Mouse (Mus musculus): ENCODE measurements around the gene Sdhaf1. TPM values are rescaled to one million over a fixed set of nuclear protein-coding genes. Genes with fewer than 3 reads are reported as not detected.

The Sdhaf1 gene
- polyA plus RNA-seq, 1 experiment from 2014 or later: 17.2 TPM

- under 1% methylated on average over 63 of the region's 63 CpGs for WGBS
- peak within 1 kb of the TSS; percentile 81 for H3K27ac ChIP-seq (ENCODE audit: low read depth)
These were observed 2.0 kb downstream of the Sdhaf1 start, which contains the start of gene E130208F15Rik for GRCm38 (mm10) chr7:30321539-30322284. Gene E130208F15Rik, plus strand, starts transcription at chr7:30321740.

GRCm38 (mm10) chr7:30320946-30321345 lies 2.7 kb downstream of the Sdhaf1 start:
- WGBS: 76% methylated on average over 2 of the region's 2 CpGs
- H3K4me3 ChIP-seq (ENCODE audit: low read depth, low read length): peak overlapping the region; percentile 68; the same call in 1 of the 2 replicates

More at GRCm38 (mm10) chr7:30321539-30322284, 2.0 kb downstream of the Sdhaf1 start, which contains the start of gene E130208F15Rik:
- Histone ChIP-seq H3K9ac (ENCODE audit: low read length) (peak within 1 kb of the TSS; percentile 71), H3K4me2 (ENCODE audit: low read length) (peak within 1 kb of the TSS; percentile 74), H3K9me3 (ENCODE audit: control insufficient read depth, low read length) (no peaks in the 10 kb centered on the region), H3K36me3 (ENCODE audit: control insufficient read depth, insufficient read depth, low read length) (0 out of 2 replicates have a peak, but pooled peaks cover 4% of the 10 kb centered on the region), H3K4me3 (ENCODE audit: low read depth, low read length) (peak within 1 kb of the TSS; percentile 68), H3K27me3 (replicated peaks; ENCODE audit: control insufficient read depth, insufficient read depth, low read length) (no peaks in the 10 kb centered on the region), H3K4me1 (replicated peaks; ENCODE audit: control insufficient read depth, insufficient read depth, low read length) (peaks cover 13% of the 10 kb centered on the region)
- DNase-seq (ENCODE audit: low spot score): peak; percentile 78
- peak; percentile 63 for ATAC-seq (replicated peaks; ENCODE audit: low FRiP score, low TSS enrichment, low read depth)

GRCm38 (mm10) chr7:30318142-30318541 lies 5.6 kb downstream of the Sdhaf1 start:
- Histone ChIP-seq H3K36me3 (ENCODE audit: control insufficient read depth, insufficient read depth, low read length) (0 out of 2 replicates have a peak, but pooled peaks cover 7% of the 10 kb centered on the region), H3K27ac (ENCODE audit: low read depth) (no peak overlapping the region), H3K4me3 (ENCODE audit: low read depth, low read length) (no peak overlapping the region), H3K9me3 (ENCODE audit: control insufficient read depth, low read length) (no peaks in the 10 kb centered on the region), H3K9ac (ENCODE audit: low read length) (no peak overlapping the region), H3K4me1 (replicated peaks; ENCODE audit: control insufficient read depth, insufficient read depth, low read length) (peaks cover 26% of the 10 kb centered on the region), H3K4me2 (ENCODE audit: low read length) (no peak overlapping the region), H3K27me3 (replicated peaks; ENCODE audit: control insufficient read depth, insufficient read depth, low read length) (no peaks in the 10 kb centered on the region)
- WGBS: 92% methylated on average over 3 of the region's 3 CpGs
- ATAC-seq (replicated peaks; ENCODE audit: low FRiP score, low TSS enrichment, low read depth) (no peak), DNase-seq (ENCODE audit: low spot score) (no peak)

More at GRCm38 (mm10) chr7:30320946-30321345, 2.7 kb downstream of the Sdhaf1 start:
- no peaks in the 10 kb centered on the region for H3K9me3 ChIP-seq (ENCODE audit: control insufficient read depth, low read length)
- no peak overlapping the region for H3K27ac ChIP-seq (ENCODE audit: low read depth)
- H3K4me1 ChIP-seq (replicated peaks; ENCODE audit: control insufficient read depth, insufficient read depth, low read length): peaks cover 15% of the 10 kb centered on the region
- 0 out of 2 replicates have a peak, but pooled peaks cover 7% of the 10 kb centered on the region for H3K36me3 ChIP-seq (ENCODE audit: control insufficient read depth, insufficient read depth, low read length)
- H3K4me2 ChIP-seq (ENCODE audit: low read length): peak overlapping the region; percentile 74
- DNase-seq (ENCODE audit: low spot score): no peak
- ATAC-seq (replicated peaks; ENCODE audit: low FRiP score, low TSS enrichment, low read depth): no peak
- no peaks in the 10 kb centered on the region for H3K27me3 ChIP-seq (replicated peaks; ENCODE audit: control insufficient read depth, insufficient read depth, low read length)
- H3K9ac ChIP-seq (ENCODE audit: low read length): peak overlapping the region; percentile 71

- peaks cover 14% of the 10 kb centered on the region for H3K4me1 ChIP-seq (replicated peaks; ENCODE audit: control insufficient read depth, insufficient read depth, low read length)
- peak overlapping the region; percentile 36 for H3K4me3 ChIP-seq (ENCODE audit: low read depth, low read length)
- H3K27ac ChIP-seq (ENCODE audit: low read depth): no peak overlapping the region
- H3K36me3 ChIP-seq (ENCODE audit: control insufficient read depth, insufficient read depth, low read length): peaks cover 17% of the 10 kb centered on the region; the same call in 1 of the 2 replicates
- peak overlapping the region; percentile 49 for H3K4me2 ChIP-seq (ENCODE audit: low read length)
- ATAC-seq (replicated peaks; ENCODE audit: low FRiP score, low TSS enrichment, low read depth) (no peak), DNase-seq (ENCODE audit: low spot score) (no peak)
- H3K27me3 ChIP-seq (replicated peaks; ENCODE audit: control insufficient read depth, insufficient read depth, low read length): no peaks in the 10 kb centered on the region
- WGBS: 67% methylated on average over 13 of the region's 13 CpGs
- no peaks in the 10 kb centered on the region for H3K9me3 ChIP-seq (ENCODE audit: control insufficient read depth, low read length)
- no peak overlapping the region; the same call in 1 of the 2 replicates for H3K9ac ChIP-seq (ENCODE audit: low read length)
These were observed 7.9 kb downstream of the Sdhaf1 start for GRCm38 (mm10) chr7:30315559-30316529.

- H3K36me3 ChIP-seq (ENCODE audit: control insufficient read depth, insufficient read depth, low read length): peaks cover 19% of the 10 kb centered on the region; the same call in 1 of the 2 replicates
- H3K9ac ChIP-seq (ENCODE audit: low read length): peak within 1 kb of the TSS; percentile 50
- no peaks in the 10 kb centered on the region for H3K9me3 ChIP-seq (ENCODE audit: control insufficient read depth, low read length)
- no peak within 1 kb of the TSS for H3K27ac ChIP-seq (ENCODE audit: low read depth)
- peak within 1 kb of the TSS; percentile 36 for H3K4me3 ChIP-seq (ENCODE audit: low read depth, low read length)
- no peaks in the 10 kb centered on the region for H3K27me3 ChIP-seq (replicated peaks; ENCODE audit: control insufficient read depth, insufficient read depth, low read length)
- DNase-seq (ENCODE audit: low spot score) (peak; percentile 75), ATAC-seq (replicated peaks; ENCODE audit: low FRiP score, low TSS enrichment, low read depth) (peak; percentile 68)
- peaks cover 19% of the 10 kb centered on the region for H3K4me1 ChIP-seq (replicated peaks; ENCODE audit: control insufficient read depth, insufficient read depth, low read length)
- under 1% methylated on average over 9 of the region's 9 CpGs for WGBS
- peak within 1 kb of the TSS; percentile 49 for H3K4me2 ChIP-seq (ENCODE audit: low read length)
These were observed 9.0 kb downstream of the Sdhaf1 start, which contains the start of gene Syne4 for GRCm38 (mm10) chr7:30314721-30315155. Gene Syne4, plus strand, starts transcription at chr7:30314807.

- Histone ChIP-seq H3K27ac (ENCODE audit: low read depth) (no peak overlapping the region), H3K9ac (ENCODE audit: low read length) (no peak overlapping the region), H3K4me1 (replicated peaks; ENCODE audit: control insufficient read depth, insufficient read depth, low read length) (peaks cover 26% of the 10 kb centered on the region), H3K4me3 (ENCODE audit: low read depth, low read length) (no peak overlapping the region), H3K4me2 (ENCODE audit: low read length) (no peak overlapping the region), H3K36me3 (ENCODE audit: control insufficient read depth, insufficient read depth, low read length) (peaks cover 19% of the 10 kb centered on the region; the same call in 1 of the 2 replicates), H3K27me3 (replicated peaks; ENCODE audit: control insufficient read depth, insufficient read depth, low read length) (no peaks in the 10 kb centered on the region), H3K9me3 (ENCODE audit: control insufficient read depth, low read length) (no peaks in the 10 kb centered on the region)
- DNase-seq (ENCODE audit: low spot score) (no peak), ATAC-seq (replicated peaks; ENCODE audit: low FRiP score, low TSS enrichment, low read depth) (no peak)
- 44% methylated on average over 27 of the region's 27 CpGs for WGBS
These were observed 9.9 kb downstream of the Sdhaf1 start for GRCm38 (mm10) chr7:30313666-30314320.

- DNase-seq (ENCODE audit: low spot score): no peak
- WGBS: 85% methylated on average over 12 of the region's 12 CpGs
- Histone ChIP-seq H3K4me3 (ENCODE audit: low read depth, low read length) (no peak overlapping the region), H3K27ac (ENCODE audit: low read depth) (no peak overlapping the region), H3K9ac (ENCODE audit: low read length) (no peak overlapping the region), H3K4me2 (ENCODE audit: low read length) (no peak overlapping the region), H3K36me3 (ENCODE audit: control insufficient read depth, insufficient read depth, low read length) (peaks cover 27% of the 10 kb centered on the region), H3K9me3 (ENCODE audit: control insufficient read depth, low read length) (no peaks in the 10 kb centered on the region), H3K4me1 (replicated peaks; ENCODE audit: control insufficient read depth, insufficient read depth, low read length) (peaks cover 26% of the 10 kb centered on the region), H3K27me3 (replicated peaks; ENCODE audit: control insufficient read depth, insufficient read depth, low read length) (no peaks in the 10 kb centered on the region)
- no peak for ATAC-seq (replicated peaks; ENCODE audit: low FRiP score, low TSS enrichment, low read depth)
These were observed 13.6 kb downstream of the Sdhaf1 start for GRCm38 (mm10) chr7:30310136-30310535.
